Mouse (Mus musculus): ENCODE results near the gene Pde2a. TPM values are rescaled to one million over a fixed set of nuclear protein-coding genes. Genes with fewer than 3 reads are reported as not detected.
A peak's percentile ranks its signal among the peaks of the same experiment; 100 is the strongest.

The Pde2a gene
- total and polyA plus RNA-seq, 3 experiments, result 41.6 to 57.1 (median 56.0) TPM

GRCm38 (mm10) chr7:101499701-101500100, 78.2 kb downstream of the Pde2a start:
- H3K4me1 ChIP-seq (ENCODE audit: control insufficient read depth, insufficient read depth, low read length), result peaks cover 13% of the 10 kb centered on the region
- H3K27me3 ChIP-seq (ENCODE audit: control insufficient read depth, insufficient read depth, low read length), result no peaks in the 10 kb centered on the region
- no peak overlapping the region for H3K4me3 ChIP-seq
- no peak overlapping the region for H3K9ac ChIP-seq (ENCODE audit: low read depth, low read length)
- intact Hi-C loops (cut with DNase I), result loop anchor here (2.0 kb wide), 1 partner anchor 25 kb away; no protein-coding TSS in a partner anchor
- TF ChIP-seq CTCF (IDR thresholded peaks at IDR 0.05) (no peak), EP300 (IDR thresholded peaks at IDR 0.05; ENCODE audit: insufficient read depth, low read depth, low read length) (no peak), POLR2A (IDR thresholded peaks at IDR 0.05; ENCODE audit: insufficient read depth, low read depth, low read length) (no peak)
- DNase-seq, result no peak
- H3K27ac ChIP-seq, result no peak overlapping the region; the same call in 1 of the 2 replicates
- H3K79me2 ChIP-seq (replicated peaks; ENCODE audit: control insufficient read depth, insufficient read depth, low read length), result no peaks in the 10 kb centered on the region
- 68% methylated on average over 9 of the region's 9 CpGs for WGBS
- H3K36me3 ChIP-seq (ENCODE audit: control insufficient read depth, insufficient read depth, low read length), result no peaks in the 10 kb centered on the region

- no peak for DNase-seq
- Histone ChIP-seq H3K27ac (no peak overlapping the region), H3K4me1 (ENCODE audit: control insufficient read depth, insufficient read depth, low read length) (peaks cover 13% of the 10 kb centered on the region), H3K9ac (ENCODE audit: low read depth, low read length) (no peak overlapping the region), H3K36me3 (ENCODE audit: control insufficient read depth, insufficient read depth, low read length) (no peaks in the 10 kb centered on the region), H3K27me3 (ENCODE audit: control insufficient read depth, insufficient read depth, low read length) (no peaks in the 10 kb centered on the region), H3K4me3 (no peak overlapping the region), H3K79me2 (replicated peaks; ENCODE audit: control insufficient read depth, insufficient read depth, low read length) (no peaks in the 10 kb centered on the region)
- 88% methylated on average over 6 of the region's 6 CpGs for WGBS
- intact Hi-C loops (cut with DNase I), result loop anchor here (2.0 kb wide), 1 partner anchor 26 kb away; no protein-coding TSS in a partner anchor
- TF ChIP-seq EP300 (IDR thresholded peaks at IDR 0.05; ENCODE audit: insufficient read depth, low read depth, low read length) (no peak), POLR2A (IDR thresholded peaks at IDR 0.05; ENCODE audit: insufficient read depth, low read depth, low read length) (no peak), CTCF (IDR thresholded peaks at IDR 0.05) (no peak)
Measured at GRCm38 (mm10) chr7:101501236-101501635, 79.7 kb downstream of the Pde2a start.

GRCm38 (mm10) chr7:101501675-101502074, 80.2 kb downstream of the Pde2a start:
- WGBS, result 69% methylated on average over 6 of the region's 6 CpGs
- no peaks in the 10 kb centered on the region for H3K79me2 ChIP-seq (replicated peaks; ENCODE audit: control insufficient read depth, insufficient read depth, low read length)
- no peaks in the 10 kb centered on the region for H3K36me3 ChIP-seq (ENCODE audit: control insufficient read depth, insufficient read depth, low read length)
- peaks cover 13% of the 10 kb centered on the region for H3K4me1 ChIP-seq (ENCODE audit: control insufficient read depth, insufficient read depth, low read length)
- H3K27me3 ChIP-seq (ENCODE audit: control insufficient read depth, insufficient read depth, low read length), result no peaks in the 10 kb centered on the region
- intact Hi-C loops (cut with DNase I), result loop anchor here (2.0 kb wide), 2 partner anchors 17 to 27 kb away; no protein-coding TSS in a partner anchor
- no peak overlapping the region for H3K9ac ChIP-seq (ENCODE audit: low read depth, low read length)
- no peak for TF ChIP-seq EP300 (IDR thresholded peaks at IDR 0.05; ENCODE audit: insufficient read depth, low read depth, low read length)
- peak; percentile 73 for TF ChIP-seq CTCF (IDR thresholded peaks at IDR 0.05)
- no peak for TF ChIP-seq POLR2A (IDR thresholded peaks at IDR 0.05; ENCODE audit: insufficient read depth, low read depth, low read length)
- DNase-seq, result peak in 1 of 2 experiments; percentile 33
- H3K4me3 ChIP-seq, result no peak overlapping the region
- no peak overlapping the region for H3K27ac ChIP-seq

GRCm38 (mm10) chr7:101503351-101503750, 81.9 kb downstream of the Pde2a start:
- Histone ChIP-seq H3K27me3 (ENCODE audit: control insufficient read depth, insufficient read depth, low read length) (no peaks in the 10 kb centered on the region), H3K27ac (no peak overlapping the region), H3K4me3 (no peak overlapping the region), H3K79me2 (replicated peaks; ENCODE audit: control insufficient read depth, insufficient read depth, low read length) (no peaks in the 10 kb centered on the region), H3K9ac (ENCODE audit: low read depth, low read length) (no peak overlapping the region), H3K36me3 (ENCODE audit: control insufficient read depth, insufficient read depth, low read length) (no peaks in the 10 kb centered on the region), H3K4me1 (ENCODE audit: control insufficient read depth, insufficient read depth, low read length) (peaks cover 9% of the 10 kb centered on the region)
- TF ChIP-seq EP300 (IDR thresholded peaks at IDR 0.05; ENCODE audit: insufficient read depth, low read depth, low read length) (peak; percentile 89), POLR2A (IDR thresholded peaks at IDR 0.05; ENCODE audit: insufficient read depth, low read depth, low read length) (no peak)
- intact Hi-C loops (cut with DNase I), result loop anchor here (1.0 to 2.0 kb wide), 2 partner anchors 19 to 53 kb away; no protein-coding TSS in a partner anchor
- peak; percentile 73 to 76 for DNase-seq
- WGBS, result 21% methylated on average over 8 of the region's 8 CpGs

- TF ChIP-seq CTCF (IDR thresholded peaks at IDR 0.05) (no peak), EP300 (IDR thresholded peaks at IDR 0.05; ENCODE audit: insufficient read depth, low read depth, low read length) (no peak), POLR2A (IDR thresholded peaks at IDR 0.05; ENCODE audit: insufficient read depth, low read depth, low read length) (no peak)
- no peak overlapping the region for H3K27ac ChIP-seq
- DNase-seq, result no peak
- H3K36me3 ChIP-seq (ENCODE audit: control insufficient read depth, insufficient read depth, low read length), result no peaks in the 10 kb centered on the region
- H3K27me3 ChIP-seq (ENCODE audit: control insufficient read depth, insufficient read depth, low read length), result no peaks in the 10 kb centered on the region
- H3K4me3 ChIP-seq, result no peak overlapping the region
- 68% methylated on average over 7 of the region's 7 CpGs for WGBS
- no peak overlapping the region for H3K9ac ChIP-seq (ENCODE audit: low read depth, low read length)
- intact Hi-C loops (cut with DNase I), result loop anchor here (1.0 to 2.0 kb wide), 2 partner anchors 19 to 54 kb away; no protein-coding TSS in a partner anchor
- H3K4me1 ChIP-seq (ENCODE audit: control insufficient read depth, insufficient read depth, low read length), result peaks cover 6% of the 10 kb centered on the region
- H3K79me2 ChIP-seq (replicated peaks; ENCODE audit: control insufficient read depth, insufficient read depth, low read length), result no peaks in the 10 kb centered on the region
Measured at GRCm38 (mm10) chr7:101503803-101504202, 82.3 kb downstream of the Pde2a start.

- 48% methylated on average over 24 of the region's 24 CpGs for WGBS
- no peaks in the 10 kb centered on the region for H3K27me3 ChIP-seq (ENCODE audit: control insufficient read depth, insufficient read depth, low read length)
- no peak for DNase-seq
Measured at GRCm38 (mm10) chr7:101504507-101504906, 83.0 kb downstream of the Pde2a start.

More at GRCm38 (mm10) chr7:101504507-101504906, 83.0 kb downstream of the Pde2a start:
- Histone ChIP-seq H3K27ac (no peak overlapping the region), H3K4me1 (ENCODE audit: control insufficient read depth, insufficient read depth, low read length) (peaks cover 5% of the 10 kb centered on the region; the same call in 1 of the 2 replicates), H3K79me2 (replicated peaks; ENCODE audit: control insufficient read depth, insufficient read depth, low read length) (no peaks in the 10 kb centered on the region), H3K9ac (ENCODE audit: low read depth, low read length) (no peak overlapping the region), H3K4me3 (no peak overlapping the region), H3K36me3 (ENCODE audit: control insufficient read depth, insufficient read depth, low read length) (no peaks in the 10 kb centered on the region)
- intact Hi-C loops (cut with DNase I), result no loop called here
- TF ChIP-seq CTCF (IDR thresholded peaks at IDR 0.05) (no peak), EP300 (IDR thresholded peaks at IDR 0.05; ENCODE audit: insufficient read depth, low read depth, low read length) (no peak), POLR2A (IDR thresholded peaks at IDR 0.05; ENCODE audit: insufficient read depth, low read depth, low read length) (no peak)
